In the genomic region with DNA sequence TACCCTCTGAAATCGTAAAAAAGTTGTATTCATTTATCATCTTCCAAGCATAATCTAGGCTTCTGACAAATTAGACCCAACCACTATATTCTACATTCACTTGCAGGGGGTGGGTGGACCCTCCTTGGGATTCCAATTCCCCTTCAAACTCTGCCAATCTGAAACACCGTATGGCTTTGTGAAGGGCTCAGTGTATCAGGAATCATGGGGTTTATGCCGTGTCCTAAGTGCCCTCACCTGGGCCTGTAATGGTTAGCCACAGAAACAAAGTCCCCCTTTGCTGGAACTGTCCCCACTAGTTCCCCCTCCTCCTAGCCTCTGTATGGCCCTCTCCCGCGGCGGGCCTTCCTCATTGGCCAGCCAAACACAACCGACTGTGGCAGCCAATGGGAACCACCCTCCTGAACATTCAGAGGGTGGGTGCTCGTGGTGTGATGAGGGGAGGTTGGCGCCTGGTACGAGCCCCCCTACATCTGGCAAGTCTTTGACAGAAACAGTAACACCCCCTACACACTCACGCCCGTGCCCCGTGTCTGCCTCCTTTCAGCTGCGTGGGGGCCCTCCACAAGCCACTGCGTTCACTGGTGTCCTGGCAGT, we compare ENCODE assay signal across 8 mouse cellular contexts. TPM values are rescaled to one million over a fixed set of nuclear protein-coding genes. Genes with fewer than 3 reads are reported as not detected.
A peak's percentile ranks its signal among the peaks of the same experiment; 100 is the strongest.
DNase-seq lines count a peak whose midpoint lies in the region.

No protein-coding gene starts in this region.

- H3K4me3 ChIP-seq in hindbrain, embryonic 10.5 days: peak overlapping the region; percentile 57

- DNase-seq in kidney, postnatal 4 days: peak; percentile 29 to 49
- no peak for DNase-seq in kidney, postnatal 10 days
- DNase-seq in cerebellum, postnatal 14 days: peak; percentile 61 to 70
- peak; percentile 55 for DNase-seq in hindbrain, embryonic 10.5 days (ENCODE audit: low spot score)
- DNase-seq in liver: peak; percentile 27
- DNase-seq in right cerebral cortex, postnatal 14 days: peak; percentile 50
- DNase-seq in urinary bladder, adult 2 months (ENCODE audit: low spot score): no peak
- DNase-seq in spleen, adult 12 weeks (ENCODE audit: low spot score): no peak

- H3K36me3 ChIP-seq in hindbrain, embryonic 10.5 days: no peaks in the 10 kb centered on the region

- peak overlapping the region; percentile 86 for H3K27ac ChIP-seq in hindbrain, embryonic 10.5 days

- H3K4me1 ChIP-seq in hindbrain, embryonic 10.5 days (replicated peaks): peaks cover 2% of the 10 kb centered on the region; the same call in 1 of the 2 replicates

- WGBS in hindbrain, embryonic 10.5 days: 24% methylated on average over 15 of the region's 15 CpGs

- peaks cover 4% of the 10 kb centered on the region; the same call in 1 of the 2 replicates for H3K9me3 ChIP-seq in hindbrain, embryonic 10.5 days

- H3K27me3 ChIP-seq in hindbrain, embryonic 10.5 days (ENCODE audit: insufficient read depth, poor library complexity, severe bottlenecking): no peaks in the 10 kb centered on the region

RNA-seq across cellular contexts. Expression of a gene that starts 0.8 kb away (rescaled TPM):
- polyA plus RNA-seq in hindbrain, embryonic 10.5 days (2016; fragmentation: Nextera tagmentation; extraction: Ambion mirVana): 10.7 and 28.3 TPM in 2 replicates
- 0.85 and 0.91 TPM in 2 replicates for polyA plus RNA-seq in urinary bladder, adult 2 months (2012; rRNA removed)

RNA-seq across cellular contexts. Expression of a gene that starts 4.9 kb away (rescaled TPM):
- polyA plus RNA-seq in hindbrain, embryonic 10.5 days (2016; fragmentation: Nextera tagmentation; extraction: Ambion mirVana): 65.5 and 73.0 TPM in 2 replicates
- polyA plus RNA-seq in urinary bladder, adult 2 months (2012; rRNA removed): 28.1 and 33.5 TPM in 2 replicates

RNA-seq across cellular contexts. Expression of a gene that starts 55.4 kb away (rescaled TPM):
- 2.6 and 2.8 TPM in 2 replicates for polyA plus RNA-seq in hindbrain, embryonic 10.5 days (2016; fragmentation: Nextera tagmentation; extraction: Ambion mirVana)
- polyA plus RNA-seq in urinary bladder, adult 2 months (2012; rRNA removed): 15.6 and 16.7 TPM in 2 replicates

Comparison
In these comparisons a context has a peak if more than half of its experiments do, and no peak if none do; other contexts are left out.
1. DNase-seq: peak in kidney, postnatal 4 days (2 of 2), cerebellum, postnatal 14 days (2 of 2), hindbrain, embryonic 10.5 days (single experiment), liver (single experiment) and right cerebral cortex, postnatal 14 days (single experiment); none in kidney, postnatal 10 days (single experiment), urinary bladder, adult 2 months (single experiment) and spleen, adult 12 weeks (single experiment).